Mouse (Mus musculus) retina, postnatal 7 days (tissue): ENCODE results near the gene Cyp46a1.

Source experiments
- DNase-seq: peaks from one replicate; pipeline ENCODE4 v3.0.0-alpha.2; 2012; ENCODE audit warnings: low read depth, low spot score

Cyp46a1 gene

DNA sequence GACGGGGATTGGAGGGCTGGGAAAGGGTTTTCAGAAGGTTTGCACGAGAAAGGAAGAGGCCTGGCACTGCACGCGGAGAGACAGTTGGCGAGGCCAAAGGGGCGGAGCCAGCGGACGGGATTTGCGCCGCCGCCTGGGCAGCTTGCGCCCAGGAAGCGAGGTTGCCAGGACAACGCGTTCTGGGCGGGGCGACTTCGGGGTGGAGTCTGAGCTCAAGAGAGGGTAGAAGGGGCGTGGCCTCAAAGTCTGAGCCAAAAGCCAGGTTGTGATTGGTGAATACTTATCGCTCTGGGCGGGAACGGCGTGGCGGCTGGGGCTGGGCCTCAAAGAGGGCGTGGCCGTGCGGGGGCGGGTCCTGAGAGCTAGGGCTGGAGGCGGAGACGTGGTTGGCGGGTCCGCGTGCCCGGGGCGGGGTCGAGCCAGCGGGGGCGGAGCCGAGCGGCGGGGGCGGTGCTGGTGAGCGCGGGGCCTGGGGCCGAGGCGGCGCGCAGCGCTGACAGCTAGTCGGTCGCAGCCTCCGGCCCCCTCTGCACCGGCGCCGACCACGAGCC, at the start of gene Cyp46a1:
TSS of gene Cyp46a1 (plus strand) at position 487 of the 551 bp plus-strand sequence.
- DNase-seq, result peak; percentile 100

DNA sequence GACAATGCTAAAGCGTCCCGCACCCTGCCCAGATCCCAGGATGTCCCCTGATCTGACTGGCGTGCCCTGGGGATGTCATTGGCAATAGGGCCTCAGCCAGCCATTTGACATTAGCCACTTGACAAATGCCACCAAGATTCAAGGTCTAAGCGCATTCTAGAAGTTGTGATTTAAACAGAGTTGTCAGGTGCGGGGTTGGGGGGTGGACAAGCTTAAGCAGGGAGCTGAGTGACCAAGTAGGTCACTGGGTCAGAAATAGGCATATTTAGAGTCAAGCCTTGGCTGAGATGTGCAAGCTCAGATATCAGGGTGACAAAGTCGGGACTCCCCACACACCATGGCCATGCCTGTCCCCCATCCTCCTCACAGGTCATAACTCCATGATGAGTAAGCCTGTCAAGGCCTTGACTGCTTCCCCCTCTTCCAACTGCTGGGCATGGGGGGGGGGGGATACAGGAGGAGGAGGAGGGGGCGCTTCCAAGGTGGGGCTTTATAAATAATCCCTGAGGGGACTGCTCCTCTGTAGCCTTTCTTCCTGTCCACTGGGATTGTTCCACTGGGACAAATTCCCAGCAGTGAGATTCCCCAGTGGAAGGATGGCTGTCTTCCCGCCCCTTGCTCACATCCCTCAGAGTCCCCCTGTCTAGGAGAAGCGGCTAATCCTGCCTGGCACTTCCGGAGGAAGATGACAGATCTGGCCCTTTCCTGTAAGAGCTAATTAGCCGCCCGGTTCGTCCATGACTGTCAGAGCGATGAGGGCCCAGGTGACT, 49.5 kb upstream of the Cyp46a1 start:
- peak; percentile 71 for DNase-seq

DNA sequence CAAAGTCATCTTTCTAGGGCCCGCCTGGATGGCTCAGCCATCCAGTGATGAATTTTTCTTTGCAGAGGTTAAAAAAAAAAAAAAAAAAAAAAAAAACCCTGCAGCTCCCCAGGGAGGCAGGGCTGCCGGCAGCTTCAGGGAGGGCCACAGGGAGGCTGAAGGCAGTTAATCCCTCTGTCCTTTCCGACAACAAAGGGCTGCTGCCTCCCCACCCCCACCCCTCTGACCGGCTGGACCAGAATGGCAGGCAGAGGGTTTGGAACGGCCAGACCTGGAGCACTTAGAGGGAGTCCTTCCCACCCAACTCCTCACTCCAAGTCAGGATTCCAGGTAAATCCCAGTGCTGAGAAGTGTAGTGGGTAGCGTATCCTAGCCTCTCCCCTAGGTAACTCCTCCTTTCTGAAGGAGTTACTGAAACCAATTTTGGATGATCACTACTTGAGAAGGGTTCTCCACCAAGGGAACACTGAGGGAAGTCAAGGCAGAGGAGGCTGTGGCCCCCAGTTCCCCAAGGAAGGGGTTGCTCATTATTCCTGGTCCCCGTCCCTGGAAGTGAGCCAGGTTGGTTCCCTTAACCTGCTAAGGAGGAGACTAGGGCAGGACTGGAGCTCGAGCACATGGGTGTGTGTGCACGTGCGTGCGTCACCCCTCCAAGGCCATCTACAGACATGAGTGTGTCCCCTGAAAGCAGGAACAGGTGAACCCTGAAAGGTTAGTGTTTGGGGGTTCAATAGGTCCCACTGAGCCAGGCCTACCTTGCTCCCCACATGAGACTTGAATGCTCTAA, 48.8 kb upstream of the Cyp46a1 start:
- DNase-seq, result no peak

GRCm38 (mm10) chr12:108286381-108286780, 47.8 kb upstream of the Cyp46a1 start:
- DNase-seq, result no peak

- DNase-seq, result no peak
Measured at GRCm38 (mm10) chr12:108287011-108287410, 47.2 kb upstream of the Cyp46a1 start.

GRCm38 (mm10) chr12:108288127-108288880, 45.9 kb upstream of the Cyp46a1 start:
- DNase-seq, result no peak

- DNase-seq, result no peak
Measured at GRCm38 (mm10) chr12:108292419-108292818, 41.8 kb upstream of the Cyp46a1 start.

GRCm38 (mm10) chr12:108292957-108293356, 41.2 kb upstream of the Cyp46a1 start:
- DNase-seq, result peak; percentile 73

- DNase-seq, result no peak
Measured at GRCm38 (mm10) chr12:108294620-108295019, 39.6 kb upstream of the Cyp46a1 start.

GRCm38 (mm10) chr12:108297033-108297432, 37.1 kb upstream of the Cyp46a1 start:
- no peak for DNase-seq

GRCm38 (mm10) chr12:108301006-108301405, 33.2 kb upstream of the Cyp46a1 start:
- DNase-seq, result no peak

DNA sequence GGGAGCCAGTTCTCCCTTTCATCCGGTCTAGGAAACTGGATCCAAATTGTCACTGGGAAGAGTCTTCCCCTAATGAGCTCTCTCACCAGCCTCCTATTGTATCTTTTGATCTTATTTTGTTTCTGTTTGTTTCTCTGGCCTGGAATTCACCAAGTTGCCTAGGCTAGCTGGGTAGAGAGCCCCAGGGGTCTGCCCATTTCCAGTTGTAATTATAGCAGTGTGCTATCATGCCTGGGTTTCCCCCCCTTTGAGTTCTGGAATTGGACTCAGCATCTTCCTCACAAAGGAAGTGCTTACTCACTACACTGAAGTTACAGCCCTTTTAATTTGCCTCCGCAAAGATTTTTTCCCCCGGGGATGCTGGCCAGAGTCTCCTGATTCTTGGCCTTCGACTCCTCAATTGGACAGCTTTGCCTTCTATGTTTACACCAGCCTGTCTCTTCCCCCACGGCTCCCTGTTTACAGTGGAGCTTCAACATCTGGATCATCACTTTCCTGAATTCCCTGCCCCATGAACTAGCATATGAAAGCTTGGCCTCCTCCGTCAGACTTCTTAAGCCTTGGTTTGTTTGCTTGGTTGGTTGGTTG, 30.3 kb upstream of the Cyp46a1 start:
- no peak for DNase-seq

- DNase-seq, result no peak
Measured at GRCm38 (mm10) chr12:108305172-108305571, 29.0 kb upstream of the Cyp46a1 start.

DNA sequence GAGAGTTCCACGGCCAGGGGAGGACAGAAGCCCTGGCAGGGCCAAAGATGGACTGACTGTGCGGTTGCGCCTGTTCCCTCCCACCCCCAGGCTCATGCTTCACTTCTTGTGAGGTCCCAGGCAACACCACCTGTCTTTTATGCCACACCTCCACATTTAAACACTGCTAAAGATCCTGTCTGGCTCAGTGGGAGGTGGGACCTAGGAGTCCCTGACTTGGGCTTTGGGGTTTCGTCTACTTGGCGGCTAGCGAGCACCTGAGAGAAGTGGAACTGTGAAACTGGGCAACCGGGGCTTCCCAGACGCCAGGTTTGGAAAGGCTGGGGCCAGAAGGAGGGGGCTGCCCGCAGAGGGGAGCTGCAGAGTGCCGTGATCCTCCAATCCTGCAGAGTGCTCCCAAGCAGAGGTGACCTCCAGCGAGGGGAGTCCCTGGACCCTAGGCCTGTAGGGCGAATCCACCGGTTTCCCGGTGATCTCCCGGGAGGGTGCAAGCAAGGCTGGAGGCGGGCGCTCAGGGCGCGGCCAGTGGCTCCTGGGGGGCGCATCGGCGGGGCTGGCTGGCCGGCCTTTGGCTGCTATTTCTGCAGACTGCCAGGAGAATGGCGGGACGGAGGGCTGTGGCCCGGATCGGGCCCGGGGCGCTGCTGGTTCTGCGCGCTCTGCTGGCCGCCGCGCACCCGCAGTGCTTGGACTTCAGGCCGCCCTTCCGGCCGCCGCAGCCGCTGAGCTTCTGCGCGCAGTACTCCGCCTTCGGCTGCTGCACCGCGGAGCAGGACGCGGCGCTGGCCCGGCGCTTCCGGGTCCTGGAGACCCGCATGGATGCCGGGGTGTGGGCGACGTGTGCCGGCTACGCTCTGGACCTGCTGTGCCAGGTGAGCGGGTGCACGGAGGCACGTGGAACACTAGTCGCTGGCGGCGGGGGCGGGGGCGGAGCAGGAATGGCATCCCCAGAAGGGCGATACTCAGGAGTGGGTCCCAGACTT, 28.1 kb upstream of the Cyp46a1 start, which contains the start of gene Hhipl1:
TSS of gene Hhipl1 (plus strand) at position 459 of the 983 bp plus-strand sequence.
- peak; percentile 35 for DNase-seq

DNA sequence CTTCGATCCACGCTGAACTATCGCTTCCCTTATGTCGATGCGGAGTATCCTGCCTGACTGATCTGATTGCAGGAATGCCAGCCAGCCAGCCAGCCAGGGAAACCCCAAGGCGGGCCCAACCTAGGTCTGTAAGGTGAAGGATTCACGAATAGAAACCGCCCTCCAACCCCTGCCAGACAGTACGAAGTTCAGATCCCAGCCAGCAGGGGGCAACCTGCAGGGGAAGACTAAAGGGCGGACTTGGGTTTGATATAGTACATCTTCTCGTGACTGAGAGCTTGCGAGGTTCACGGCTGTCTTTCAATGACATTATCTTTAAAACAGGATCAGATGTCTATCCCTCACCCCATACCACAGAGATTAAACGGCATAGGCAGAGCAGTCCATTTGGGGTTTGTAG, 26.6 kb upstream of the Cyp46a1 start:
- peak; percentile 43 for DNase-seq

DNA sequence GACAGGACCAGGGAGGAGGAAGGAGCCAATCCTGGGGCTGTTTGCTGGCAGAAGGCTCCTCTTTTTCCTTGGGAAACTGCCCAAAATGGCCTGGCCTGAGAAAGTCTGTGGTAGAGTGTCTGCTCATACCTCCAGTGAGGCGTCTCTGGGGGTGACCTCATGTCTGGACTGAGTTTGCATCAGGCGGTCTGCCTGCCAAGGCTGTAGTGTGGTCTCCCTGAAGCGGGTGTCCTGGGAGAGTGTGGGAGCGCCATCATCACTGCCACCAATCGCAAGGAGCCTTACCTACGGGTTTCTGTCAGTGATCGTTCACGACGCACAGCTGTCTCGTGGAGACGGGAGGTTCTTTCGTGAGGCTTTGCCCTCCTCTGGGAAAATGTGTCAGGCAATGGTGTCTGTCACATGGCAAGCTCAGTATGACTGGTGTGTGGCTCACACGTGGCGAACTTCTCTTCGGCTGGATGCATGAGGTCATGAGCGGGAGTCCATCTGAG, 25.8 kb upstream of the Cyp46a1 start:
- no peak for DNase-seq

DNA sequence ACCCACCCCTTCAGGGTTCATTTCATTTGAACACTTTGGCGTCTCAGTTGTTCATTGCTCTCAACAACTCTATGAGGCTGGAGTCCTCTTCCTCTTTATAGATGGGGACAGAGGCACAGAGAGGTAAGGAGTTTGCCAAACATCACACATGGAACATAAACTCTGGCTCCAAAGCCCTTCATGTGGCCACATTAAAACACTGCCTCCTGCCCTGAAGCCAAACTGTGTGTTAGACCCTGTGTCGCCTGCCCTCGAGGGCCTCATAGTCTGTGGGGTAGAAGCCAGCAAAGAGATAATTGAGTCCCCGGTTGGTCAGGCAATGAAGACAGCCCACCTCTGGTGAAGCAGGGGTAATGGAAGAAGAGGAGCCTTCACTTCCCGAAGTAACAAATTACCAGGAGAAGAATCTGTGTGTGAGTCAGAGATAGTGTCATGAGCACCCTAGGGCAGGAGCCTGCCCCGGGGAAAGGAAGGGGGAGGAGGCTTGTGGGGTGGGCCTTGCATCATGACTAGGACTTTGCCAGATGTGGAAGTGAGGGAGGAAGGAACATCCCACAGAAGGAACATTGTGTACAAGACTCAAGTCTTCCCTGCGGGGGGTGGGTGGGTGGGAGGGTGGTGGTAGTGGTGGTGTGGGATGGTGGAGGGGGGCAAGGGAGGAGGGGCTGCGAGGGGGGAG, 24.9 kb upstream of the Cyp46a1 start:
- no peak for DNase-seq

GRCm38 (mm10) chr12:108310041-108310440, 24.1 kb upstream of the Cyp46a1 start:
- no peak for DNase-seq

DNA sequence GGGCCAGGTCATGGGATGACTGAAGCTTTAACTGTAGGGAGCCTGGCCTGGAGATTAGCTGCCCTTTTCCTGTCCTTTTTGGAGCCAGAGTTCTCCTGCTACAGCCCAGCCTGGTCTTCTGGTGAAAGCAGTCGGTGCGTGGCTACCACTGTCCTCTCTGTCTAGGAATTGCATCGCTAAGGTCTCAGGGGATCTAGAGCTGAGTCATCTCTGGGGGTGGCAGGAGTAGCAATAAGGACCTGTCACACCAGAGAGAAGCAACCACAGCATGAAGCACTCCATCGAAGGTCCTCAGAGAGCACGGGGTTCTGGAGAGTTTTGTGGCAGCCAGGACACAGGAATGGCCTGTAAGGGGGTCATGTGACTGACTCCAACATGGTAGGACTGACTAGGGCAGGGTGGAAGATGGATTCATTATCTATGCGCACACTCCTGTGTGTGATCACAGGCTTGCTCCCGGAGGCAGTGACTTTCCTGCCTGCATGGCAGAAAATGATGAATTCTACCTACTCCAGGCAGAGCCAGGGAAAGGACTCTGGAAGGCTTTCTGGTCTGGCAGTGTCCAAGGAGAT, 23.6 kb upstream of the Cyp46a1 start:
- DNase-seq, result no peak
